Mouse (Mus musculus) ovary, postnatal 10 days (tissue): ENCODE results near the gene Abhd6.

Experiments used
- DNase-seq: peaks from one replicate; pipeline ENCODE4 v3.0.0; 2022; ENCODE audit warnings: low spot score

Gene Abhd6

GRCm38 (mm10) chr14:8032087-8032944 is 29.6 kb downstream of the Abhd6 start:
- DNase-seq = no peak

- no peak for DNase-seq
These were observed 31.9 kb downstream of the Abhd6 start for GRCm38 (mm10) chr14:8034561-8034960.

GRCm38 (mm10) chr14:8035951-8036350 is 33.2 kb downstream of the Abhd6 start:
- DNase-seq = no peak

DNA sequence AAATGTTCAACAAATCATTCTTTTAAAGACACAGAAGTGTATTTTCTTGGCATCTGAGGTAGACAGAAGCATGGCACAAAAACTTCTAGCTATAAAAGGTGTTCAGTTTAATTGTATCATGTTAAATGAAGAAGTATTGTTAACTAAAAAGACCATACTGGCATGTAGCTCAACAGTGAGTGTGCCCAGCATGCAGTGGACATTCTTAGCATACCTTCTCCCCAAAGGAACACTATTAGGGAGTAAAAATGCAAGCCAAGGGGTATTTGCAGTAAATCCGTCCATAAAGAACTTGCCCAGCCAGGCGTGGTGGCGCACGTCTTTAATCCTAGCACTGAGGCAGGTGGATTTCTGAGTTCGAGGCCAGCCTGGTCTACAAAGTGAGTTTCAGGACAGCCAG is 33.7 kb downstream of the Abhd6 start:
- DNase-seq = no peak

GRCm38 (mm10) chr14:8038150-8038549 is 35.4 kb downstream of the Abhd6 start:
- DNase-seq = no peak

DNA sequence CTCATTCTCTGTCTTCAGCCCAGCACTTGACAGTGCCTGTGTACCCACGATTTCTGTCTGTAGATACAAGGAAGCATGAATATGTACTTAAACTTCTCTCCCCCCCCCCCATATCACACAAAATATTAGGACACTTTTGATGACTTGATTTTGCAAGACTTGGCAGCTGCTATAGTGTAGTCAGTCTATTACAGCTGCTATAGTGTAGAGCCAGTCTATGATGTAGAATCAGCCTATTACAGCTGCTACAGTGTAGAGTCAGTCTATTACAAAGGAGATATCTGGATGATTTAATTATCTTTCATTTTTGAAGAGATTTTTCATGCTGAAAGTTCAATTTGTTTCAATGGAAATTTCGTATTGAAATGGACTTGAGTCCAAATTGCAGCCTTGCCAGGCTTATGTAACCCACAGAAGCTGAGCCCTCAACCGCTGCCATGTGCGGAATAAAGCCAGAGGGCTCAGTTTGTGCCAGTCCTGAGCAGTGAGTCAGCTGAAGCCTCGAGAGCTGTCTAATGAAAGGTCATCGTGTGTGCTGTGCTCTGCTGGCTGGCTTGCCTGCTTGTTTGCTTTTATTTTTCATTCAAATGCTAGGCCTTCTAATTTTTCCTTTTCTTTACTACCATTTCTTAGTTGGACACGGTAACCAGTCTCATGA is 36.2 kb downstream of the Abhd6 start:
- DNase-seq = no peak

- no peak for DNase-seq
These were observed 37.5 kb downstream of the Abhd6 start for GRCm38 (mm10) chr14:8040179-8040578.

DNA sequence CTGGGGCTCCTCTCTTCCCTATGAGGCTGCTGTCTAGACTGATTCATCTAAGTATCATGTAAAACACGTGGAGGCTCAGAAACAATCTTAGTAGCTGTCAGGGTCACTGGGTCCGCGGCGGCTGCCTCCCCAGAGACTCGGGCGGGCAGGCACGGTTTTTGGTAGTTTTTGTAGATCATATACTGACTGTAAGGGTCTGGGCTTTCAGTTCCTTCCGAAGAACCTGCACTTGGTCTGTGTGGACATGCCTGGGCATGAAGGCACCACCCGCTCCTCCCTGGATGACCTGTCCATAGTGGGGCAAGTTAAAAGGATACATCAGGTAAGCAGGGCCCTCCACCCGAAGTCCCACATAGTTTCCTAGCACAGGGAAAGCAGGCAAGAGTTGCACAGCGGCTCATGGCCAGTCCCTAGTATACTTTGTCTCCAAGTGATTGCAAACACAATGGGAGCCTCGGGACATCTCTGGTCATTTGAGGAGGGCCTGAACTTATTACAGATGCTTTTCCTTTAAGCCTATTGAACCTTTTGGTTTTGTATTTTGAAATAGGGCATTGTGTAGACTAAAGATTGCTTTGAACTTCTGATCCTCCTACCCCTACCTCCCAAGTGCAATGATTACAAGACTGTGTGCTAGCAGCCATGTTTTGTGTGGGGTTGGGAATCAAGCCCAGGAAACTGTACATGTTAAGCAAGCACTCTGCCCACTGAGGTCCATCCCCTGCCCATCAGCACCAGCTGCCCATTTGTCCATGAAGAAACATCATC is 38.4 kb downstream of the Abhd6 start:
- DNase-seq = no peak

- DNase-seq = no peak
These were observed 39.4 kb downstream of the Abhd6 start for GRCm38 (mm10) chr14:8042120-8042519.

DNA sequence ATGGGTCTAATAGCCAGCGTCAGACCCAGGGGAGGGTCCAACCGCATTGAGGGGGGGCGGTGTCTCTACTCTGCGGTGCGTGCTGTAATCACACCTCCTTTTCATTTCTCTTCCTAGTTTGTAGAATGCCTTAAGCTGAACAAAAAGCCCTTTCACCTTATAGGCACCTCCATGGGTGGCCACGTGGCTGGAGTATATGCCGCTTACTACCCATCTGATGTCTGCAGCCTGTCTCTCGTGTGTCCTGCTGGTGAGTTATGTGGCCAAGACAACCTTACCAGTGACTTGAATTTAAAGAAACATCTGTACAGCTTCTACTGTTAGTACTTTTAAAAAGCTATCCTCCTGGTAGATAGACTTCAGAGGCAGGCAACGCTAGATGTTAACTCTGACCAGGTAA is 39.9 kb downstream of the Abhd6 start:
- no peak for DNase-seq

GRCm38 (mm10) chr14:8044330-8044729 is 41.6 kb downstream of the Abhd6 start:
- DNase-seq = no peak

GRCm38 (mm10) chr14:8044786-8045185 is 42.1 kb downstream of the Abhd6 start:
- no peak for DNase-seq

DNA sequence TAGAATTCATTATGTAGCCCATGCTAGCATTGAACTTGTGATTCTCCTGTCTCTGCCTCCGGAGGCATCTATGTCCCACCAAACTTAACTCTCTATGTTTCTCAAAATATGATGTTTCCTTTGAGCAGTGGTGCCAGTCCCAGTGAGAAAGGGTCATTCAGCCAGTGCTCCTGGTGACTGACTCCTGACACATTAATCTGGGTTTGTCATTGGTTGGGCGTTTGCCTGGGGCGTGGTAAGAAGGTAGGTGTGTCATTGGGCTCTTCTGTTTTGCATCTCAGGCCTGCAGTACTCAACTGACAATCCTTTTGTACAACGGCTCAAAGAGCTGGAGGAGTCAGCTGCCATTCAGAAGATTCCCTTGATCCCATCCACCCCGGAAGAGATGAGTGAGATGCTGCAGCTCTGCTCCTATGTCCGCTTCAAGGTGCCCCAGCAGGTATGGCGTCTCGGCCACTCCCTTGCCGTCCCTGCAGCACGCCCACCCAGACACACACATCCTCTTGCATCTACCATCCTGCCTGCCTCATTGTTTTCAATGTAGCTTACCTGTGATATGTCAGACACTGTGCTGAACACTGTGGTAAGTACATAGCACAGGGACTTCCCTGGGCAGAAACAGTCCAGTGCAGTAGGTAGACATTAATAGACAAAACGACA is 42.6 kb downstream of the Abhd6 start:
- no peak for DNase-seq

- no peak for DNase-seq
These were observed 44.1 kb downstream of the Abhd6 start for GRCm38 (mm10) chr14:8046839-8047238.

- no peak for DNase-seq
These were observed 46.6 kb downstream of the Abhd6 start for GRCm38 (mm10) chr14:8049334-8049733.

- DNase-seq = no peak
These were observed 49.2 kb downstream of the Abhd6 start for GRCm38 (mm10) chr14:8051869-8052268.

GRCm38 (mm10) chr14:8052661-8053060 is 50.0 kb downstream of the Abhd6 start:
- DNase-seq = no peak

- no peak for DNase-seq
These were observed 51.8 kb downstream of the Abhd6 start for GRCm38 (mm10) chr14:8054310-8055102.

- no peak for DNase-seq
These were observed 53.4 kb downstream of the Abhd6 start for GRCm38 (mm10) chr14:8056076-8056475.

DNA sequence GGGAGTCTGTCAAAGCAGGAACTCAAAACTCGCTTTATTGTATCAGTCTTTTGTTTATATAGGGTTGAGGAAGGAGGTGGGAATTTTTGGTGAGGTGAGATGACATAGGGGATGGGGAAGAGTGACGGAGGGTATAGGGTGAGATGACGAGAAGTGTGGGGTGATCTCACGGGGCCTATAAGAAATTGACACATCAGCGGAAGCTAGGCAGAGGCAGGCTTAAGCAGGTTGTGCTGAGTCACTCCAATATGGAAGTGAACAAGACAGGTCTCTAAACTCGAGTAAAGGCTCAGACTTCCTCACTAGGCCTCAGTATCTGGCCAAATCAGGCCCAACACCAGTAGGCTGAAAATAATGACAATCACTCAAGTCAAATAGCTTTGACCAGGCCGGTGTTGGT is 57.2 kb downstream of the Abhd6 start:
- no peak for DNase-seq

DNA sequence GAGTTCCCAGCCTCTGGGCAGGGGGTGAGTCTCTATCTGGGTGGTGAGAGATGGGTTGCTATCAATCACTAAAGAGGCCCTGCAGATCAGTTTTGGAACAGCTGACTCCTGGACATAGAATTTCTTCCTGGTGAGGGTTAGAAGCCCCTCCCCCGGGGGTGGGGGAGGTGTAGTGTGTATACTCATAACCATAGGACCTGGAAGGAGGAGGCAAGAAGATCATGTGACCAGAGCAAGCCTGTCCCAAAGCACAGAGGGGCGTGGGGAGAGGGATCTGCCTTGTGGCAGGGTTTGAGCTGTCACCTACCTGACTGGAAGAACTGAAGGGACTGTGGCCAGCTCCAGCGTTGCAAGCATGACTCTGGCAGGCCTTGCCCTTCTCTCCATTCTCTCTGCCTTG is 59.4 kb downstream of the Abhd6 start:
- no peak for DNase-seq
